Mouse (Mus musculus): ENCODE results near the gene Nrxn1.

DNA sequence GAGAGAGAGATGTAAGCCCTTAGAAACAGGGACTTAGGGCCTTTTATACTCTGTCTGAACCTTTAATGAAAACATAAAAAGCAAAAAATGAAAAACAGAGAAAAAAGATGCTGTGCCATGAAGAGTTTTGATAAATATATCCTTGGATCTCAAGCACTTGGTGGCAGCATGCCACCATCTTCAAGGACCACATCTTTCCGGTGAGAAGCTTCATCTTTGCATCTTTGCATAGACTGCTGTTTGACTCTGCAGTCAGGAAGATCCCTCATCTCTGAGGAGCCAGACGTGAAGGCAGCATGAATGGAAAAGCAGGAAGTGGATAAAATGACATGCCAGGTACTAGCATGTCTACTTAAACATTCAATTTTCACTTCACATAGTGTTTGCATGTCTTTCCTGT is 586.8 kb downstream of the Nrxn1 start:
- TF ChIP-seq POLR2AphosphoS2 (IDR thresholded peaks at IDR 0.05; ENCODE audit: insufficient read length, low read depth) (no peak), POLR2A (IDR thresholded peaks at IDR 0.05; ENCODE audit: insufficient read length, low read depth) (no peak), MYOD1 (IDR thresholded peaks at IDR 0.05; ENCODE audit: control insufficient read depth in 1 of 3, insufficient read length in 2 of 3, low read depth in 2 of 3) (no peak), MAX (IDR thresholded peaks at IDR 0.05; ENCODE audit: low read depth) (no peak), USF1 (IDR thresholded peaks at IDR 0.05; ENCODE audit: low read depth) (no peak), CEBPB (IDR thresholded peaks at IDR 0.05; ENCODE audit: insufficient read depth, poor library complexity, severe bottlenecking) (no peak), E2F4 (IDR thresholded peaks at IDR 0.05; ENCODE audit: insufficient read depth) (no peak), REST (IDR thresholded peaks at IDR 0.05; ENCODE audit: insufficient read depth, insufficient read length) (no peak), TCF3 (IDR thresholded peaks at IDR 0.05; ENCODE audit: insufficient read length, low read depth) (no peak), TCF12 (IDR thresholded peaks at IDR 0.05; ENCODE audit: insufficient read depth, poor library complexity, severe bottlenecking) (no peak)
